Mouse (Mus musculus) cerebellum, adult 11-12 months (tissue): ENCODE measurements at regions not wholly inside any gene's neighbourhood (a gene's known extent, or its start where the extent isn't known, plus 50 kb on each side); places are given as distances from the start of the nearest gene placed in this dataset.
"Not testable (repeated sequence)": the region's sequence is repeated elsewhere in the genome, so short reads cannot be mapped to it uniquely, and the experiment has no call there.

Experiments
- DNase-seq: peaks from one replicate; pipeline ENCODE4 v3.0.0; 2022

GRCm38 (mm10) chr4:131432591-131433177, 405.4 kb downstream of the Ptpru start:
- no peak for DNase-seq

GRCm38 (mm10) chr4:131435222-131435621, 402.9 kb downstream of the Ptpru start:
- DNase-seq, result no peak

DNA sequence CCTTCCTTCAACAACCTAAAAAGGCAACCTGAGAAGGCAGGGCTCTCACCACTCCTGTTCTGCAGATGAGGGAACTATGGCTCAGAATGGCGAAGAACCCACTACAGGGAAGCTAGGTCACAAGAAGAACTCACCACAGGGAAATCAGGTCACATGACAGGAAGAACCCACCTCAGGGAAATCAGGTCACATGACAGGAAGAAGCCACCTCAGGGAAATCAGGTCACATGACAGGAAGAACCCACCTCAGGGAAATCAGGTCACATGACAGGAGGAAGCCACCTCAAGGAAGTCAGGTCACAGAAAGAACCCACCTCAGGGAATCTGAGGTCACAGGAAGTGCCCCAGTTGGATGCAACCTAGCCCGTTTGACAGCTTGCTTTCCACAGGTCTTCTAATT, 399.7 kb downstream of the Ptpru start:
- DNase-seq, result no peak

GRCm38 (mm10) chr4:131438883-131439282, 399.2 kb downstream of the Ptpru start:
- DNase-seq, result no peak

- DNase-seq, result no peak
Measured at GRCm38 (mm10) chr4:131440845-131441244, 397.2 kb downstream of the Ptpru start.

GRCm38 (mm10) chr4:131443518-131443917, 394.6 kb downstream of the Ptpru start:
- DNase-seq, result no peak

- DNase-seq, result not testable (repeated sequence)
Measured at GRCm38 (mm10) chr4:131450296-131450695, 387.8 kb downstream of the Ptpru start.

DNA sequence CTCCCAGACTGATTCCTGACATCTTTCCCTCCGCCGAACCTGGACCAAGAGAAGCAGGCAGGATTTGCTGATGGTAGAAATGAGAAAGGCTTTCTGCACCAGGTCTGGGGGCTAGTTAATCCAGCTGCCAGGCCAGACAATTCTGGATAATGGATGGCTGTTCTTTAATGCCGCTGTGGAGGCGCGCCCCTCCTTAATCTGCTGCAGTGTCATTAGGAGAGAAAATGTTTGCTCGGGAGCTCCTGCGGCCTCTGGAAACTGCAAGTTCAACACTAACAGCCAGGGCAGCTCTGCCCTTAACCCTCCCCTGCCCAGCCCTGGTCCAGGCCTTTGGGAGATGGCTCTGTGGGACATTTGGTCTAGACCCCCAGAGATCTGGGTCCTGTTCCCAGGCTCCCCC, 380.5 kb downstream of the Ptpru start:
- DNase-seq, result no peak

GRCm38 (mm10) chr4:131459746-131460145, 378.3 kb downstream of the Ptpru start:
- no peak for DNase-seq

GRCm38 (mm10) chr4:131461312-131461711, 376.8 kb downstream of the Ptpru start:
- no peak for DNase-seq

- no peak for DNase-seq
Measured at GRCm38 (mm10) chr4:131461728-131462127, 376.4 kb downstream of the Ptpru start.

GRCm38 (mm10) chr4:131475023-131475422, 363.1 kb downstream of the Ptpru start:
- no peak for DNase-seq

DNA sequence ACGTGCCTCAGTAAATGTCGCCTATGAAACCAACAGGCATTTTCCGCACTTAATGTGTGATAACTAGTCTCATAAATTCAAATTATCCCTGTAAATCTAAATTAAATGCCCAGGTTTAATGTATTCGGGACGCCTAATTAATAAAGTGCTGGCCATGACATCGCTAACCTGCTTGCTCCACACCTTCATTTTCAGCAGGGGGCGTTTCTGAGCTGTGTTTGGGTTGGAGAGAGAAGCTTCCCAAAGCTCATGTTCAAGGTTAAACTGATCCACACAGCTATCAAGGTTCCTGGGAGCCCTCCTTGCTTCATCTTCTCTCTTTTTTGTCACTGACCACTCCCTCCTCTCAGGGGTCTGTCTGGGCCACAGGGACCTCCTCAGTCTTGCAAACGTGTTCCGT, 359.2 kb downstream of the Ptpru start:
- DNase-seq, result no peak

DNA sequence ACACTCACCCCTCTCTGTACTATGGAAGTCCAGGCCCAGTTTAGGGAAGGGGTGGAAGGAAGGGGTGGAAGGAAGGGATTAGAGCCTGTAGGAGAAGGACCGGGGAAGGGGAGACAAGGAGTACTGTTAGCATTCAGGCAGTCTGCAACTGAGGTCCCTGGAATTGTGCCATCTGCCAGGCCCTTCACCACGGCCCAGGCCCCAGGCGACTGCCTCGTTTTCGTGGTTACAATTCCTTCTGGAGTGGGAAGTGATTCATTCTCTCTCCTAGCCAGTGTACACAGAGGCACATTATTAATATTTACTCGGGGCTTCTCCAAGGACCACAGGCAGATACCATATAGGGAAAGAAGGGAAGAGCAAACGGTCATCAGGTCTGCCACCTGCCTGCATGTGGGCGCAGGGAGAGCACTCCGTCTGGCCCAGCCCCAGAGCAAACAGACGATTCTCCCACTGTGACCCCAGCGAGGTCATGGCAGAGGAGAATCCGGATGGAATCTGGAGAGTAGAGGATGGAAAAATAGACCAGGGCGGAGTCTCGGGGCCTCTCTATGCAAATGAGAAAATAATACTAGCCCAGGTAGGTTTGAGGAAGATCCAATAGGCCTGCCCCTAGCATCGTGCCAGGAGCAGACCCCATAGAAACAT, 354.0 kb downstream of the Ptpru start:
- no peak for DNase-seq

- DNase-seq, result peak; percentile 28
Measured at GRCm38 (mm10) chr4:131484607-131485111, 353.4 kb downstream of the Ptpru start.

GRCm38 (mm10) chr4:131485126-131485825, 352.8 kb downstream of the Ptpru start:
- DNase-seq, result no peak

DNA sequence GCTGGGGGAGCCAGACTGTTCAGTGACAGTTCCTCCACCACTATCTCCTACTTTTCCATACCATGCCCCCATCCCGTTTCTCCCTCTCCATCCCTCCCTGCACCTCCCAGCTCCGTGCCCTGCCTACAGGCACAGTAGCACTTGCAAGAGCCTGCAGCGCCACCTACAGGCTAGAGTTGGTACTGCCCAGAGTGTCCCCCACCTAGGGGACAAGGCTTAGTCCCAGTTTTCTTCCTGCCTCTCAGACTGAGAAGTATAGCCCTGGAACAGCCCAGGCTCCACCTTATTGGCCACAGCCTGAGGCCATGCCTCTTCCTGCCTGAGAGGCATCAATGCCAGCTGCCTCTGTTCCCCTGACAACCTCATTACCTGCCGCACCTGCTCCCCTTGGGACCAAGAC, 351.3 kb downstream of the Ptpru start:
- peak; percentile 80 for DNase-seq

GRCm38 (mm10) chr4:131488246-131488645, 349.8 kb downstream of the Ptpru start:
- DNase-seq, result peak; percentile 70

DNA sequence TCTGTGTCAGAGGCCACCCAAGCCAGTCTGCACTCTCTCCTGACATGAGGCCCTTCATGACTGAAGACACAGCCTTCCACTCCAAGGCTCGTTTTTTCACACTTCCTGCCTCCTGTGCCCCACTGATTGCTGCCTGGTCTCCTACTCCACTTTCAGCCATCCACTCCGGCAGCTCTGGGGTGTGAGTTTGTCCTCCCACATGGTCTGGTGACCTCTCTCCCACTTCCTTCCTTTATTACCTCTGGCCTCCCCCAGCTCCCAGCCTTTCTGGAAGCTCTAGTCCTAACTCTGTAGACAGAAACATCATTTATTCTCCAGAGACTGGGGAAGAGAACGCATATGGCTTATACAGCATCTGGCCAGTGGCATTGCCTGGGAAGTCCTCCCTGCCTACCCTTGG, 349.0 kb downstream of the Ptpru start:
- no peak for DNase-seq

- DNase-seq, result no peak
Measured at GRCm38 (mm10) chr4:131491960-131492359, 346.1 kb downstream of the Ptpru start.

- DNase-seq, result no peak
Measured at GRCm38 (mm10) chr4:131493726-131494125, 344.4 kb downstream of the Ptpru start.

- DNase-seq, result no peak
Measured at GRCm38 (mm10) chr4:131496900-131497299, 341.2 kb downstream of the Ptpru start.

DNA sequence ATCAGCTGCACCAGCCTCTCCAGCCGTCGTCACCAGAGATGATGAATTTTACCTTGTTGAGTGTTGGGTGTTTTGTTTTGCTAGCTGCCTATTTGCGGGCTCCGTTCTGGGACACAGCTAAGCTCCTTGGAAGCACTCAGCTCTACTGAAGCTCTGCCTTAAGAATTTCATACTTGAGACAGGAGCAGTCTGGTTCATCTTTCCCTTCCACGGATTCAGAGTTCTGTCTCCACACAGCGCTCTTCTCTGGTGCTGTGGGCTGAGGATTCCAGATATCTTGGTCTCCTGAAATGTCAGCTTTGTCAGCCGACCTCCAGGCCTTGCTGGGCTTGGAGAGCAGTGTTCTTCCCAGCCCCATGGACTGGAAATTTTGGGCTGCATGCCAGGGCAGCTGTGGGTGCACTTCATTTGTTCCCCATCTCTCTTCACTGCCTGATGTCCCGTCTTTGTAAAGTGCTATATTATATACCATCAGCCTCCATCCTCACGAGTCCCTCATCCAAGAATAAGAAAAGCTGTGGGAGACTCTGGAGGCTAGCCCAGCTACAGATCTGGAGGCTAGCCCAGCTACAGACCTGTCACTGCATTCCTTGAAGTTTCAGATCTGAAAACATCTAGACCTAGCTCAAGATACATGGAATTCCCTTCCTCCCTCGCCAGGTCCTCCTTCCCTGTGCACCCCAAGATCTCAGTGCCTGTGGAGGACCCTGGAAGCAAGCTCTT, 337.0 kb downstream of the Ptpru start:
- DNase-seq, result no peak
